Mouse (Mus musculus) brain, embryonic 18.5 days (tissue): ENCODE data around the gene Ttc12.
A peak's percentile ranks its signal among the peaks of the same experiment; 100 is the strongest.

ENCODE experiments used
- DNase-seq: peaks from one replicate; pipeline ENCODE4 v3.0.0-alpha.2; 2012; ENCODE audit warnings: low read depth, low spot score

Gene Ttc12

GRCm38 (mm10) chr9:49485892-49486311 is at the start of gene Ttc12:
Gene Ttc12 (minus strand): TSS chr9:49486225.
- no peak for DNase-seq

- no peak for DNase-seq
Observed at GRCm38 (mm10) chr9:49534958-49535357, 48.9 kb upstream of the Ttc12 start.

- DNase-seq = no peak
Observed at GRCm38 (mm10) chr9:49533912-49534491, 48.0 kb upstream of the Ttc12 start.

GRCm38 (mm10) chr9:49533455-49533854 is 47.4 kb upstream of the Ttc12 start:
- DNase-seq = no peak

DNA sequence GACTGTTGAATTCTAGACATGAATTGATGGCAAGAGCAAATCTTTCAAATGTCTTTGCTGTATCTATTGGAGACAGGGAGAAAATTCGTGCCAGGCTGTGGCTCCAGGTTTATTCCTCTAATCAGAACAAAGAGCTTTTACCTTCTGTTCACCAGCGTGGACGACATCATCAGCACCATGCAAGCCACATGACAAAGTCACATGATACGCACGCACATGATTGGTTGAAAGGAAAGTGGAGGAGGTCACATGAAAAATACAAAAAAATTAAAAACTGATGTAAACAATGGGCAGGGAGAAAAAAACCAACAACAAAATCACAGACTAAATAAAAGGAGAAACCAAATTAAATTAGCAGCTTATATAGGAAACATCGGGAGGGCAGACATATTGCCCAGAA is 45.8 kb upstream of the Ttc12 start:
- DNase-seq = no peak

DNA sequence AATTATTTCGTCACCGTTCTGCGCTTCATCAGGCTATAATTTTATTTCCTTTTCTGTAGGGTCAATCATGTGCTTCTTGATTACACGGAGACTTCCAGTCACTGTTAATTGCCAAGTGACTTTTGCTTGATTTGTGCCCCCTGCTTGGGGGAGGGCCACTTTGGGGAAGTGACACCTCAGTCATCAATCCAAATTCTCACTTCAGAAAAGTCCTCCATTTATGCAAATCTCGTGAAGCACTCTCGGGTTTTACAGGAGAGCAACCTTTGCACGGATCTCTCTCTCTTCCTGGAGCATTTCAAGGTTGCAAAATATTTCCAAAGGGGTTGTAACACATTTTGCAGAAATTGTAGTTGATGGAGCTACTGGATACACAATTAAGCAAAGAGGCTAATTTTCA is 45.2 kb upstream of the Ttc12 start:
- no peak for DNase-seq

GRCm38 (mm10) chr9:49530739-49531138 is 44.7 kb upstream of the Ttc12 start:
- DNase-seq = no peak

DNA sequence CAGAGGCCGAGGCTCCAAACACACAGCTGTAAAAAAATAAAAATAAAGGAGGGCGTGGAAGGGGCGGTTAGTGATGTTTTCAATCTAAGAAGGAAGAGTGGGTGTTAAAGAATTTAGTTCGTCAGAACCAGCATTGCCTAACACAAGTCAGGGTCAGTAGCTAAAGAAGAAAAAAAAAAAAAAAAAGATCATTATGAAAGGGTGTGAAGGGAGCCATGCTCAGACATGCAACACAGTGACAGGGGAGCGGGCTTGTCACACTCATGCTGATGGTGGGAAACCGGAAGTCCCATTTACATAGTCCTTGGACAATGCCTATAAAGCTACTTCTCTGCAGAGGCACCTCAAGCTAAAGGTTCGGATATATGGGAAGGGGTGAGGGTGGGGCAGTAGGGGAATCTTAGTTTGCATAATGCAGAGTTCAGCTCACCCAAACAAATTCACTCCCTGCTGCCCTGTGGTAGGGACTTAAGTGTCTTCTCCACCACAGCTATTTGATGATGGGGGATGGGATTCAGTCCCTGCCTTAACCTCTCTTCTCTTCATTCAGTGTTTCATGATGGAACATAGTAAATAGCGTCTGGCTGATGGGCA is 43.4 kb upstream of the Ttc12 start:
- no peak for DNase-seq

- no peak for DNase-seq
Observed at GRCm38 (mm10) chr9:49528943-49529342, 42.9 kb upstream of the Ttc12 start.

DNA sequence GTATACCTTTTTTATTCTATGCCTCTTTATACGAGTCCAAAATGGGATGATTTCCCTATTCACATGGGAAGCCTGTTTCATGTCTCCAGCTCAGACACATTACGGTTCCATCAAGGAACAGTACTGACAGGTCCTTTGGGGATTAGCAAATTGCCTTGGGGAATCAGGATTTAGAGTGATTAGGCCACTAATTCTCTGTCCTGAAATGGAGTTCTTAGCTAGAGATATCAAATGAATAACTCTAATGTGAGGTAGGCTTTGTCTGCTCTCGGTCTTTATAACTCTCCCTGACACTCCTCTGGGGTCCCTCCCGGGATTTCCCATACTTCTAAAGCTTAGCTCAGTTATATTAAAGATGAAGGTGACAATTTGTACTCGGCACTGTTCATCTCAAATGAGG is 42.0 kb upstream of the Ttc12 start:
- DNase-seq = no peak

DNA sequence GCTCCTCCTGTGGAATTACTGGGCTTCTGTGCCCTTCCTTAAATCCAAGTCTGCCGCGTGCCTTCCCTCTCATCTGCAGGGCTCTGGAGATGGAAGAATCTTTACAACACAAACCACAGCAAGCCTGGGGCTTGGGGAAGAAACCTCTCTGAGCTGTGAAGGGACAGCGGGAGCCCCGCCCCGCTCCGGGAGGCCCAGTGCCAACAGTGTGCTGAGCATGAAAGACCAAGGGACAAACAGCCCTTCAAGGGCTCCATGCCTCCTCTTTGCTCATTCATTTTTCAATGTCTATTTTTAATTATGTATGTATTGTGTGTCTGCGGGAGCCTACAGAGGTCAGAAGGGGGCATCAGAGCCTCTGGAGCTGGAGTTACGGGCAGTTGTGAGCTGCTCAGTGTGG is 41.3 kb upstream of the Ttc12 start:
- no peak for DNase-seq

- DNase-seq = no peak
Observed at GRCm38 (mm10) chr9:49524721-49525120, 38.7 kb upstream of the Ttc12 start.

DNA sequence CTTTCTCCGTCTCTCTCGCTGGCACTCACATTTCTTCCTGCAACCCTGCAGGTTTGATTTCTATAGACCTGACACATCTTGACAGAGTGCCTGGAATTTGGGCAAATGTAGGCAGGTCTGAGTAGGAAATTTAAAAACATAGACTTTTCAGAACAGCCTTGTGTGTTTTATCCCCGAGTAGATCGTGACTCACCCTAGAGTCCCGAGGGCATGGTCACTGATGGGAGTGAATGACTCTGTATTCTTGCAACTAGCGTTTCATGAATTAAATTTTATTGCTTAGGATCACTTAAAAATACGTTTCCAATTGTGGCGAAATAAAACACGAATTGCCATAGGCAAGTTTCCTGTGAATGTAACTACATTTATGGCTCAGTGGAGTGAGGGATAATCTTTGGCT is 37.9 kb upstream of the Ttc12 start:
- DNase-seq = no peak

GRCm38 (mm10) chr9:49514306-49514705 is 28.3 kb upstream of the Ttc12 start:
- no peak for DNase-seq

DNA sequence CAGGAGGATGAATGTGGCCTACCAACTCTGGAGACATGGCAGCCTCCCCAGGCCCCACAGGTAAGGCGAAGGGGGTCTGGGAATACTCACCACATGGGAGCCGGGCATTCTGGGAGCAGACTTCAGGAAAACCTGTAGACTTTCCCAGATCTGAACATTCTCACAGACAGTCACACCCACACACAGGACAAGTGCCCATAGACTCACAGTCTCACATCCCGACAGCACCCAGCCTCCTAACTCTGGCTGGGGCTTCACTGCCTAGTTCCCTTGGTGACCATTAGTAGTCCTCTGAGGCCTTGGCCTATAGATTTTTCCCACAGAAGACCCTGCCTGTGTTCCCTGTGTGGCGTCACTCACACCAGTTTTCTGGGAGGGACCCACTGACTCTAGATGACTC is 24.6 kb upstream of the Ttc12 start:
- no peak for DNase-seq

DNA sequence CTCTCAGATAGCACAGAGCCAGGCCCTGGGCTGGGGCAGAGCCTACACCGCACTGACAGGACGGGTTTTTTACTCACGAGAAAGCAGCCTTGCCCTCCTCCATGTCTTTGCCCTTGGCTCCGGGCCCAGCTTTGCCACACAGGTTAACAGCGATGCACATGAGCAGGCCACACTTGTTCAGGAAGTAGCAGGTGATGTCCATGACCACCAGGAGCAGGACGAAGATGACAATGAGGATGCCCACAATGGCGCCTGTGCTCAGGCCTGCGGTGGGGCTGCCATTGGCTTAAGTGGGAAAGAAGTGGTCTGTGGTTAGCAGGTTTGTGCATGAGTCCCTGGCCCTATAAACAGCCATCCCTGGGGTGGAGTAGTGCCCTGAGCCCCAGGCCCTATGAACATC is 23.6 kb upstream of the Ttc12 start:
- DNase-seq = no peak

DNA sequence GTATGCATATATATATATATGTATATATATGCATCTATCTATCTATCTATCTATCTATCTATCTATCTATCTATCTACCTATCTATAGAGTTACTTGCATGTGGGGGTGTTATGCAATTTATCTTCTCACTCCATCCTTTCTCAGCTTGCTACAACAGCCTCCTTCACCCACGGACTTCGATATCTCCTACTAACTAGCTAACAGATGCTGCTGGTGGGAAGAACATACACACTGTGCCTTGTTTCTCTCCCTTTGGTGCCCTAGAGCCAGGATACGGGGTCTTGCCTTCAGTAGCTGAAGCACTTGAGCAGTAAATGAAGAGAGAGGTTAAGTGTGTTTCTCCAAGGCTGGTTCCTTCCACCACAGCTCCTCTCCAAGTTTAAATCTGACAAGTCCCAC is 23.1 kb upstream of the Ttc12 start:
- DNase-seq = no peak

DNA sequence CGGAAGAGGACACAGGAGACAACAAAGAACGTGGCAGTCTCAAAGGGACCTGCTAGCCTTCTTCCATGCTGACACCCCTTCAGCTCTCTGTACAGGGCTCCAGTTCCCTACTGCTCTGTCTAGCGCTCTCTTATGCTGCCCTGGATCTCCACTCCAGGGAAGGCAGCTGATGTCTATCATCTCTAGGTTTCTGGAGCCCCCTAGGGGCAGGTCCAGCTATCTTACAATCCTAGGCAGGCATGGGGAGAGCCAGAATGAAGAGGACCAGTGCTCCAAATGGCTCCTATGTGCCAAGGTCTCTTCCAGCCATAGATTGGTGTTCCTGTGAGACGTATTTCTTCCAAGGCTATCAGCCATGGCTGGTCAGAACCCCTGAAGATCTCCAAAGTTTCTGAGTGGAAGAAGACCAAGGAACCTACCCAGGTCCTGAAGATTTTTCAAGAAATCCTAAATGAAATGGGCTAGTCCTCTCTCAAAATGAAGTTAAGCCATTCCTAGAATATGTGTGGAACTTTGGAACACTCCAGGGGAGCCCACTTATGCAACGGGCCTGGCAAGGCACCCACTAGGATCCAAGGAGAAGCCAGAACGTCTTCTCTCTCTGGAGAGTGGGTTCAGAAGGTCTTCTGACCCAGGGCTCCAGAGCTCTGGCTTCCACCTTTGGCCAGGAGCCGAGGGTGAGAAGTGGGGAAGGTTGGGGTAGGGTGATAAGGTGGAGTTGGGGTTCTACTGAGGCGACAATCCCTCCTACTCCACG is 22.0 kb upstream of the Ttc12 start:
- no peak for DNase-seq

- DNase-seq = no peak
Observed at GRCm38 (mm10) chr9:49504658-49505057, 18.6 kb upstream of the Ttc12 start.

DNA sequence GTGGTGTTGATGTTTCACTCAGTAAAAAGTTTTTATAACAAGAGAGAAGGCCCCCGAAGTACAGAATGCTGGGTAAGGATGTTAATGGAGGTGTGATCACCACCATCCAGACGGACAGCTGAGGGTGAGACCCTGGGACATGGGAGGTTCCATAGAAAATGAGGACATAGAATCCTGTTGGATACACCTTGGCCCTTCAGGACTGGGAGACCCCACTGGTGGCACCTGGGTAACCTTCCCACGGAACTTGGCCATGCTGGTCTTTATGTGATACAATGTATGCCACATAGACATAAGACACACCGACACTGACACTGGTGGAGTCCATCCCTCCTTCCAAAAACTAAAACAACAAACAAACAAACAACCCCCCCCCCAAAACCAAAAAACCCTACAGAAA is 16.2 kb upstream of the Ttc12 start:
- no peak for DNase-seq

- no peak for DNase-seq
Observed at GRCm38 (mm10) chr9:49499878-49500277, 13.9 kb upstream of the Ttc12 start.

- DNase-seq = peak; percentile 67
Observed at GRCm38 (mm10) chr9:49493979-49494649, 8.1 kb upstream of the Ttc12 start.

GRCm38 (mm10) chr9:49490609-49491008 is 4.6 kb upstream of the Ttc12 start:
- no peak for DNase-seq
